Mouse (Mus musculus) kidney, postnatal 0 days (tissue): ENCODE measurements around the gene Capza2. TPM values are rescaled to one million over a fixed set of nuclear protein-coding genes. Genes with fewer than 3 reads are reported as not detected.
A peak's percentile ranks its signal among the peaks of the same experiment; 100 is the strongest.

Experiments used
- ATAC-seq: fragments of 200-750 bp; cut with Nextera tagmentation; replicated peaks from 2 replicates; pipeline ENCODE4 v1.8.0; 2017; ENCODE audit warnings: low read depth, moderate number of reproducible peaks, moderate TSS enrichment, moderate library complexity; ENCODE audit not compliant: low FRiP score
- DNase-seq: peaks from one replicate; pipeline ENCODE4 v3.0.0-alpha.2; 2016; ENCODE audit warnings: low spot score
- H3K27ac ChIP-seq: fragments of 300-500 bp; sonication (generic); 2 replicates; pipeline ENCODE4 v1.5.1; 2014; ENCODE audit warnings: mild to moderate bottlenecking
- H3K27me3 ChIP-seq: fragments of 300-500 bp; sonication (generic); 2 replicates; pipeline ENCODE4 v1.6.1; 2014; ENCODE audit warnings: low read length, mixed read lengths; ENCODE audit not compliant: insufficient read depth
- H3K36me3 ChIP-seq: fragments of 300-500 bp; sonication (generic); 2 replicates; pipeline ENCODE4 v1.6.1; 2014; ENCODE audit warnings: low read length, mixed read lengths; ENCODE audit not compliant: insufficient read depth
- H3K4me1 ChIP-seq: fragments of 300-500 bp; sonication (generic); replicated peaks from 2 replicates; pipeline ENCODE4 v1.6.1; 2014; ENCODE audit warnings: antibody characterized with exemption, low read length, mixed read lengths; ENCODE audit not compliant: insufficient read depth
- H3K4me2 ChIP-seq: fragments of 300-500 bp; sonication (generic); 2 replicates; pipeline ENCODE4 v1.6.1; 2014; ENCODE audit warnings: mild to moderate bottlenecking, low read length, moderate library complexity, mixed read lengths
- H3K4me3 ChIP-seq: fragments of 300-500 bp; sonication (generic); replicated peaks from 2 replicates; pipeline ENCODE4 v1.5.1; 2014; ENCODE audit warnings: low read depth, low read length
- H3K9ac ChIP-seq: fragments of 300-500 bp; sonication (generic); 2 replicates; pipeline ENCODE4 v1.6.1; 2014; ENCODE audit warnings: low read depth, low read length
- H3K9me3 ChIP-seq: fragments of 300-500 bp; sonication (generic); replicated peaks from 2 replicates; pipeline ENCODE4 v1.6.1; 2016; ENCODE audit warnings: low read length, inconsistent platforms, mixed read lengths
- CTCF ChIP-seq: IDR thresholded peaks from 2 replicates; pipeline ENCODE4 v1.5.1; 2016; ENCODE audit warnings: antibody characterized with exemption, low read depth, mild to moderate bottlenecking, moderate library complexity
- WGBS: fragments of 180-500 bp; shearing (Covaris S2); extraction: QIAGEN DNeasy Blood & Tissue Kit; methylation state at CpG from one replicate; pipeline ENCODE4 v1.1.7; 2014; 5-methylcytosine and 5-hydroxymethylcytosine counted together
- polyA plus RNA-seq: library from polyadenylated mRNA; unstranded; fragments of >200 nt; fragmentation: Nextera tagmentation; extraction: Ambion mirVana; gene quantifications from 2 replicates; pipeline ENCODE4 v1.2.1, GENCODE M21; 2015

The Capza2 gene
- polyA plus RNA-seq, 1 experiment from 2014 or later = 218 TPM

- H3K36me3 ChIP-seq = peaks cover 23% of the 10 kb centered on the region
These were observed 21.3 kb downstream of the Capza2 start for GRCm38 (mm10) chr6:17657308-17657707.

GRCm38 (mm10) chr6:17665348-17665747, 29.3 kb downstream of the Capza2 start:
- H3K4me1 ChIP-seq = no peaks in the 10 kb centered on the region
- DNase-seq (no peak), ATAC-seq (no peak)
- TF ChIP-seq CTCF = no peak
- no peak overlapping the region for H3K9ac ChIP-seq
- H3K4me2 ChIP-seq = no peak overlapping the region
- H3K27ac ChIP-seq = no peak overlapping the region
- H3K27me3 ChIP-seq = no peaks in the 10 kb centered on the region
- peaks cover 38% of the 10 kb centered on the region for H3K36me3 ChIP-seq
- no peak overlapping the region for H3K4me3 ChIP-seq
- no peaks in the 10 kb centered on the region for H3K9me3 ChIP-seq
- WGBS = 94% methylated on average over 7 of the region's 7 CpGs

More at GRCm38 (mm10) chr6:17657308-17657707, 21.3 kb downstream of the Capza2 start:
- Histone ChIP-seq H3K4me3 (no peak overlapping the region), H3K4me2 (no peak overlapping the region), H3K27ac (no peak overlapping the region), H3K4me1 (no peaks in the 10 kb centered on the region), H3K27me3 (no peaks in the 10 kb centered on the region), H3K9me3 (no peaks in the 10 kb centered on the region), H3K9ac (no peak overlapping the region)
- WGBS = 88% methylated on average over 1 of the region's 1 CpGs
- ATAC-seq = no peak
- DNase-seq = no peak
- no peak for TF ChIP-seq CTCF

DNA sequence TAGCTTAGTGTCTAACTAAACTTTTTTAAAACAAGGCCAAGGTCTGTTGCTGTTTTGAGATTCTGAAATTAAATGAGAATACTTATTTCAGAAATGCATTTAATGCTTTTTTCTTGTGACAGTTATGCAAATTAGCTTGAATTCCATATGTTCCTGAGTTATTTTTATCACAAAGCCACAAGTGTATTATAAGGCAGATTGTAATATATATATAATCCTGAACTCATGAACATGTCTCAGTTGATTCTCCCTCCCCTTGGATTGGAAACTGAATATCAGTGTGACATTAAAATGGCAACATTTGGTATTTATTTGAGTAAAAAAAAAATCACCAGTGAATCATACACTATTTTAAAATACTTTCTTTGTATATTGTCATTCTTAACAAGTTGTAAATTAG, 30.0 kb downstream of the Capza2 start:
- TF ChIP-seq CTCF = no peak
- Histone ChIP-seq H3K4me1 (no peaks in the 10 kb centered on the region), H3K27ac (no peak overlapping the region), H3K9me3 (no peaks in the 10 kb centered on the region), H3K36me3 (peaks cover 38% of the 10 kb centered on the region), H3K4me3 (no peak overlapping the region), H3K4me2 (no peak overlapping the region), H3K27me3 (no peaks in the 10 kb centered on the region), H3K9ac (no peak overlapping the region)
- DNase-seq = no peak
- ATAC-seq = no peak

DNA sequence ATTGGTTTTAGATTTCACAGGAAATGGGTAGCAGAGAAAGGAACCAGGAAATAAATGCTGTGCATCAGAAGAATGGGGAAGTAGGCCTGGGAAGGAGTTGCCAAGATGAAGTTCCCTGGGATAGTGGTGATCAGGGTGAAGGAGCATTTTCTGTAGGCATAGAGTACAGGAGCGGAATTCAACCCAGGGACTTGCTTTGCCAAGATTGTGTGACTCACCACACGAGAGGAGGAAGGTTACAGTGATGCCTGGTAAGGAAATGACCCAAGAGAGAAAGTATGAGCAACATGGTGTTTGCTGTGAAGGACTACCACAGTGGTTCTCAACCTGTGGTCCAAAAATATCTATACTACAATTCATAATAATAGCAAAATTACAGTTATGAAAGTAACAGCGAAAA, 31.8 kb downstream of the Capza2 start:
- Histone ChIP-seq H3K36me3 (peaks cover 28% of the 10 kb centered on the region; the same call in 1 of the 2 replicates), H3K4me3 (no peak overlapping the region), H3K9ac (no peak overlapping the region), H3K9me3 (no peaks in the 10 kb centered on the region), H3K4me1 (no peaks in the 10 kb centered on the region), H3K4me2 (no peak overlapping the region), H3K27ac (no peak overlapping the region), H3K27me3 (no peaks in the 10 kb centered on the region)
- no peak for TF ChIP-seq CTCF
- ATAC-seq = no peak
- WGBS = 90% methylated on average over 3 of the region's 3 CpGs
- no peak for DNase-seq

- 97% methylated on average over 12 of the region's 12 CpGs for WGBS
- peak; percentile 29; the same call in 1 of the 2 replicates for ATAC-seq
- H3K27me3 ChIP-seq = no peaks in the 10 kb centered on the region
These were observed 32.3 kb downstream of the Capza2 start for GRCm38 (mm10) chr6:17668334-17668733.

DNA sequence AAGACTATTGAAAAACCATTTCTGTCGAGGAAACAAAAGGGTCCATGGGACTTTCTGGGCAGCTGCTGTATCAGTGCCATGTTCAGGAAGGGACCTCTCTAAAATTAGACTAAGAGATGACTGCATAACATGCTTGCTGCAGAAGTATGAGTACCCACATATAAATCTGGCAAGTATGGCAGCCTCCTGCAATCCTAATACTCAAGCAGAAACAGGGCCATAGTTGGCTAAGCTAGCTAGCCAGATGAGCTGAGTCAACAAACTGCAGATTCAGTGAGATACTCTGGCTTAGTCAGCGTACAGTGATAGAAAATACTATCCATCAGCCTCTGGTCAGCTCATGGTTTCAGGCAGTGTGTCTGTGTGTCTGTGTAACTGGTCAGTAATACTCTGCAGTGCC, 33.8 kb downstream of the Capza2 start:
- Histone ChIP-seq H3K4me3 (no peak overlapping the region), H3K9ac (no peak overlapping the region), H3K27me3 (no peaks in the 10 kb centered on the region), H3K4me1 (no peaks in the 10 kb centered on the region), H3K4me2 (no peak overlapping the region), H3K9me3 (no peaks in the 10 kb centered on the region), H3K27ac (no peak overlapping the region), H3K36me3 (peaks cover 22% of the 10 kb centered on the region; the same call in 1 of the 2 replicates)
- WGBS = 88% methylated on average over 2 of the region's 2 CpGs
- DNase-seq (no peak), ATAC-seq (no peak)
- no peak for TF ChIP-seq CTCF

More at GRCm38 (mm10) chr6:17668334-17668733, 32.3 kb downstream of the Capza2 start:
- H3K4me3 ChIP-seq = no peak overlapping the region
- no peak overlapping the region for H3K9ac ChIP-seq
- no peaks in the 10 kb centered on the region for H3K4me1 ChIP-seq
- no peak for DNase-seq
- H3K27ac ChIP-seq = no peak overlapping the region
- H3K36me3 ChIP-seq = peaks cover 23% of the 10 kb centered on the region; the same call in 1 of the 2 replicates
- H3K9me3 ChIP-seq = no peaks in the 10 kb centered on the region
- TF ChIP-seq CTCF = no peak
- no peak overlapping the region for H3K4me2 ChIP-seq
